ENCODE assay signal across 10 mouse cellular contexts in genomic region chr6:142962881-142963280, GRCm38 (mm10). TPM values are rescaled to one million over a fixed set of nuclear protein-coding genes. Genes with fewer than 3 reads are reported as not detected.
A peak's percentile ranks its signal among the peaks of the same experiment; 100 is the strongest.
DNase-seq lines count a peak whose midpoint lies in the region; ATAC-seq and TF ChIP-seq lines count a peak whose summit lies in the region.
"Had no signal": no experiment of that assay in that cellular context is flagged by ENCODE, and none has a peak within 500 bp of the region (broad histone marks: within the 10 kb centered on the region; RNA-seq: fewer than 3 reads in every experiment).

No protein-coding gene starts in this region.

- H3K27me3 ChIP-seq in forebrain, embryonic 16.5 days (replicated peaks; ENCODE audit: control insufficient read depth, insufficient read depth, low read length), result no peaks in the 10 kb centered on the region
- no peaks in the 10 kb centered on the region for H3K27me3 ChIP-seq in midbrain, embryonic 15.5 days (replicated peaks)

- H3K9me3 ChIP-seq in forebrain, embryonic 16.5 days (ENCODE audit: control insufficient read depth, low read length), result no peaks in the 10 kb centered on the region
- H3K9me3 ChIP-seq in midbrain, embryonic 15.5 days, result no peaks in the 10 kb centered on the region

- WGBS in forebrain, embryonic 16.5 days, result 92% methylated on average over 14 of the region's 14 CpGs
- WGBS in midbrain, embryonic 15.5 days, result 89% methylated on average over 14 of the region's 14 CpGs

- no peaks in the 10 kb centered on the region for H3K36me3 ChIP-seq in forebrain, embryonic 16.5 days (ENCODE audit: control insufficient read depth, insufficient read depth)
- H3K36me3 ChIP-seq in midbrain, embryonic 15.5 days (replicated peaks), result no peaks in the 10 kb centered on the region

- DNase-seq in layer of hippocampus, adult 2 months (ENCODE audit: low spot score in 2 of 2), result no peak
- DNase-seq in layer of hippocampus, postnatal 36 days, result no peak
- DNase-seq in cerebellum, postnatal 36 days, result peak; percentile 47 to 64
- no peak for DNase-seq in layer of hippocampus, adult 9-11 months
- no peak for DNase-seq in frontal cortex, postnatal 36 days (ENCODE audit: low spot score in 2 of 2)
- no peak for DNase-seq in gastrocnemius, postnatal 25 days
- DNase-seq: gastrocnemius, postnatal 10 days; liver had no signal

- ATAC-seq in forebrain, embryonic 16.5 days, result no peak
- ATAC-seq in midbrain, embryonic 15.5 days (replicated peaks), result no peak

- H3K9ac ChIP-seq in forebrain, embryonic 16.5 days (replicated peaks; ENCODE audit: low read depth, low read length), result no peak overlapping the region
- no peak overlapping the region; the same call in 1 of the 2 replicates for H3K9ac ChIP-seq in midbrain, embryonic 15.5 days

- peak overlapping the region; percentile 88 for H3K4me3 ChIP-seq in layer of hippocampus, adult 2 months
- peak overlapping the region; percentile 83 for H3K4me3 ChIP-seq in forebrain, embryonic 16.5 days (replicated peaks; ENCODE audit: low read length)
- H3K4me3 ChIP-seq in midbrain, embryonic 15.5 days, result peak overlapping the region; percentile 86

- H3K4me2 ChIP-seq in forebrain, embryonic 16.5 days (ENCODE audit: low read length), result peak overlapping the region; percentile 63
- H3K4me2 ChIP-seq in midbrain, embryonic 15.5 days, result peak overlapping the region; percentile 65

- peak overlapping the region; percentile 97; the same call in 1 of the 2 replicates for H3K27ac ChIP-seq in layer of hippocampus, adult 2 months
- H3K27ac ChIP-seq in forebrain, embryonic 16.5 days (ENCODE audit: low read length), result no peak overlapping the region
- no peak overlapping the region for H3K27ac ChIP-seq in midbrain, embryonic 15.5 days

- H3K4me1 ChIP-seq in forebrain, embryonic 16.5 days (replicated peaks; ENCODE audit: control insufficient read depth, insufficient read depth, low read length), result peaks cover 21% of the 10 kb centered on the region
- peaks cover 40% of the 10 kb centered on the region for H3K4me1 ChIP-seq in midbrain, embryonic 15.5 days

- TF ChIP-seq CTCF in layer of hippocampus, adult 2 months (conservative IDR thresholded peaks at IDR 0.05), result no peak

RNA-seq across cellular contexts. Expression of gene St8sia1, which starts 1.4 kb away (rescaled TPM):
- 10 to 100 TPM; 34.4 to 39.1 TPM for total RNA-seq in layer of hippocampus, adult 2 months (2021)
- 10 to 100 TPM; 34.6 to 34.9 TPM for total RNA-seq in layer of hippocampus, postnatal 36 days (2021)
- 6.4 and 6.7 TPM in 2 replicates for polyA plus RNA-seq in forebrain, embryonic 16.5 days (2015; fragmentation: Nextera tagmentation; extraction: Ambion mirVana)
- 8.8 and 9.2 TPM in 2 replicates for polyA plus RNA-seq in midbrain, embryonic 15.5 days (2015; fragmentation: Nextera tagmentation; extraction: Ambion mirVana)
- total RNA-seq in gastrocnemius, postnatal 25 days (2021), result under 1 TPM; 0.05 to 0.19 TPM

Comparison
In these comparisons a context has a peak if more than half of its experiments do, and no peak if none do; other contexts are left out.
1. DNase-seq: peak in cerebellum, postnatal 36 days (2 of 2); none in layer of hippocampus, adult 2 months (0 of 2), layer of hippocampus, postnatal 36 days (0 of 2), layer of hippocampus, adult 9-11 months (single experiment), frontal cortex, postnatal 36 days (0 of 2) and gastrocnemius, postnatal 25 days (single experiment).
2. RNA of gene St8sia1, which starts 1.4 kb away (total RNA-seq): 34.4 to 39.1 TPM in layer of hippocampus, adult 2 months and 34.6 to 34.9 TPM in layer of hippocampus, postnatal 36 days; 0.05 to 0.19 TPM in gastrocnemius, postnatal 25 days; every median in the first group is over 10 times any median in the second.
3. Peak in every context shown above with its lines, with median percentiles within 50 percentile points of each other: H3K4me3 ChIP-seq.